Mouse (Mus musculus) heart, postnatal 4 days (tissue): ENCODE measurements around the gene Alg14. TPM values are rescaled to one million over a fixed set of nuclear protein-coding genes. Genes with fewer than 3 reads are reported as not detected.

Experiments used
- DNase-seq: peaks from one replicate; pipeline ENCODE4 v3.0.0; 2021
- total RNA-seq, 2 experiments: library from RNA; stranded (reverse); gene quantifications; 2 replicates each; pipeline ENCODE4 v1.2.3; 2021

The Alg14 gene
- total RNA-seq, 2 experiments from 2014 or later, result 21.9 to 24.7 TPM

DNA sequence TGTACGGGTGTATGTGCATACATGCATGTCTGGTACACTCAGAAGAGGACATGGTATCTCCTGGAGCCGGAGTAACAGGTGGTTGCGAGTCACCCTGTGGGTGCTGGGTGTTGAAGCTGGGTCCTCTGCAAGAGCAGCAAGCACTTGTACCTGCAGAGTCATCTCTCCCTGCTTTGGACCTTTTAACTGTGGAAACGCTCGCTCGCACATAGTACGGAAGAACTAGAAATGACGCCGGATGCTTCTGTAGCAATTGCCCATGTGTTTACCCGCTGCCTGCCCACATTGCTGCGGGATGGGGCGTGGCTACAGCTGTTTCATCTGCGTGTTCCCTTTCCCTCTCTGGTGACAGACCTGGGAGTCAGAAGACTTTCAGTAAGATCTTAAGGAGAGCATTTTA is 78.7 kb downstream of the Alg14 start:
- no peak for DNase-seq

GRCm38 (mm10) chr3:121370830-121371526 is 79.4 kb downstream of the Alg14 start:
- no peak for DNase-seq

GRCm38 (mm10) chr3:121371527-121372220 is 80.1 kb downstream of the Alg14 start:
- no peak for DNase-seq

DNA sequence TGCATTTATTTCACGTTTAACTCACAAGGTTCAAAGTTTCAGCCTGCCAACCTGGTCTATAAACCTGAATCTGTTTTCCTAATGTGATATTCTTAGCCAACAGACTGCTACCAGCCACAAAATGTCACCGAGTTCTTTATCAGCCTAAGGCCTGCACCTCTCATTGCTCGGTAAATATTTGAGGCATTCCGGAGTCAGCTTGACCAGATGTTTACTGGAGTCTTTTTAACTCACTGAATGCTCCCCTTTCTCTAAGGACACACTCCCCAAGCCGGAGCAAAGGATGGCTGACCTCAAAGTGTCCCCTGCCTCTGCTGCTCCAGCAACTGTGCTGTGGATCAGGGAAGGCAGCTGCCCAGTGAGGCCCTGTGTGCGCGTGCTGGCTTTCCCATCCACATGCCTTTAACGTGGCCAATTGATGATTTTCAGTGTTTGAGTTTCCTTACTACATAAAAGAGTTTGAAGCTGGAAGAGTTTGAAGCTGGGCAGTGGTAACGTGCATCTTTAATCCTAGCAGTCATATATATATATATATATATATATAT is 82.4 kb downstream of the Alg14 start:
- DNase-seq, result no peak

GRCm38 (mm10) chr3:121375541-121376129 is 84.1 kb downstream of the Alg14 start:
- no peak for DNase-seq

DNA sequence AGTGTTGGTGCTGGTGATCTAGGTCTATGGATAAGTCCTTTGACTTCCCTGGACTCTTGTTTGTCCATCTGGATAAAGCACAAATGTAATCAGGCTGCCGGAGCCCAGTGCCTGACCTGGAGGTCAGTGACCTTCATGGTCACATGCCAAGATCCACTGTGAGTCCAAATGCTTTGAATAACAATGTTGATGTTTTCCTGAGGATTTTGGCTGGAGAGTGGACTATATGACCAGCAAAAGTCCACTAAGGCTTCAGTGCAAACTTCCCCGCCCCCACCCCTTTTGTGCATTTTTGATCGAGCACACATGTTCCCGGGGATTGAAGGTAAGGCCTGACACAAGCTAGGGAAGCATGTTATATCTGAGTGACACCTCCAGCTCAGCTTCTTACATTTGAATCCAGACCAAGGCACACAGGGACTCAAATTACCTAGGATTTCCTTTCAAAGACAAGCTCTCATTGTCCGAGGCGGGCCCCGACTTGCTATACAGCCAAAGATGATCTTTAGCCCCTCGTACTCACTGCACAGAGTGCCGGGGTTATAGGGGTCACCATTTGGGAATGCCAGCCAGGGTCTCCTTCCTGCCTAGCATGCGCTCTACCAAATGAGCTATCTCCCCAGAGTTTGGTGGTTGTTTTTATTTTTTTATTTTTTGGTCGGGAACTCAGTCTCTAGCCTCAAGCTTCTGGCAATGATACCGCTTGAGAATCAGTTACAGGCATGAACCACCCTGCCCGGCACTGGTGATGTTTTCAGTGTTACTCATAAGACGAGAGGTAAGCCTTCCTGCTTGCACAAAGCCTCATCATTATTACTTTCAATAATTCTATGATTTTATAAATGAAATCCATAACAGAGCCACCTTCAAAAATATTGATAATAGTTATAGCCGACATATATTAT is 87.4 kb downstream of the Alg14 start:
- peak; percentile 29 for DNase-seq

DNA sequence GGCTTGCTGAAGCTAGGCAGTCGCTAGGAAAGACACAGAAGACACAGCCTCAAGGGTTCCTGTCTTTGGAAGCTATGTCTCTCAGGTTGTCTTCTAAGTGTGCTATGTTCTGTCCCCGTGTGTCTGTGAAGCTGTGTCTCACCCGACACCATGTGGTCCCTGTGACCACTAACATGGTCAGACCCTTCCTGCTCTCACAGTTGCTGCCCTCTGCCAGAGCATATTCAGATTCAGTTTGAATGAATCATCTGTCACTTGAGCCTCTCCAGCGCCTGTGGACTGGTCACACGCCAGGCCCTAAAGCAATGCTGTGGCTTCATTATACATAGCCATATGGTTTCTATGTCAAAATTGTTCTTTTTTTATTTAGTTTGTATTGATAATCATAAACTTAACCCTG is 88.1 kb downstream of the Alg14 start:
- no peak for DNase-seq

DNA sequence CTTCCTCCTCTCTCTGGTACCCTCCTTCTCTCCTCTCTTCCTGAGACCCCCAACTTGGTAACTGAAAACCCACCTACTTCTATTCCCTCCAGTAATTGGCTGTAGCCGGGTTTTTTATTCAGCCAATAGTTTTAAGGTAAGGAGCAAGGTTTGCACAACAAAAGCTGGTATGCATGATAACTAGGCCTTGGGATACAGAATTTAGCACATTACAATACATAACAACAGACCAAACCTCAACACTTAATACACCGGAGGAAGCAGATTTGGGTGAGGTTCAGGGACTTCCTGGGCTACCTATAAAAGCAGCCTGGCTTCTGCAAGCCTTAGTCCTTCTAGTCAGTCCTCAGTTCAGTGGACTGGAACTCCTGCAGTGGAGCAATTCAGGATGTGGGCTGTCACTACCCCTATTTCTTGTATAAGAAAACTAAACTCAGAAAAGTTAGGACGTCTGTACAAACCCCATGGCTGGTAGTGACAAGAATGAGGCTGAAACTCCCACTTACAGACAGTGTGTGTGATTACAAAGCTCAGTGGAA is 96.0 kb downstream of the Alg14 start:
- no peak for DNase-seq

DNA sequence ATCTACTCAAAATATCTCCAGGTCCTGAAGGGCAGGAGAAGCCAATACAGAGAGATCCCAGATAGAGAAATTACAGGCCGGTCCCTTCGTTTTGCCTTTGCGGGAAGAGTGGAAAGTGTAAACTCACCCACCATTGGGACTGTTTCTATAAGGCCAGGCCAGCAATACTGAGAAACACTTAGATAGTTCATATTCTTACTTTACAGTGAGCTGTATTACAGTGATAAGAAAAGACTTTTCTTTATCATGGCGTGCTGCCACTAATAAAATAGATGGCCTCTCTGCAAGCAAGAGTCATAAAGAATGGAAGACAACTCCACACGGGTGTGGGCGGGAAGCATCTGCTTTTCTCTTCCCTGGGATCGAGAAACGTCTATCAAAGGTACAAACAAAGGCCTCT is 97.8 kb downstream of the Alg14 start:
- DNase-seq, result no peak

DNA sequence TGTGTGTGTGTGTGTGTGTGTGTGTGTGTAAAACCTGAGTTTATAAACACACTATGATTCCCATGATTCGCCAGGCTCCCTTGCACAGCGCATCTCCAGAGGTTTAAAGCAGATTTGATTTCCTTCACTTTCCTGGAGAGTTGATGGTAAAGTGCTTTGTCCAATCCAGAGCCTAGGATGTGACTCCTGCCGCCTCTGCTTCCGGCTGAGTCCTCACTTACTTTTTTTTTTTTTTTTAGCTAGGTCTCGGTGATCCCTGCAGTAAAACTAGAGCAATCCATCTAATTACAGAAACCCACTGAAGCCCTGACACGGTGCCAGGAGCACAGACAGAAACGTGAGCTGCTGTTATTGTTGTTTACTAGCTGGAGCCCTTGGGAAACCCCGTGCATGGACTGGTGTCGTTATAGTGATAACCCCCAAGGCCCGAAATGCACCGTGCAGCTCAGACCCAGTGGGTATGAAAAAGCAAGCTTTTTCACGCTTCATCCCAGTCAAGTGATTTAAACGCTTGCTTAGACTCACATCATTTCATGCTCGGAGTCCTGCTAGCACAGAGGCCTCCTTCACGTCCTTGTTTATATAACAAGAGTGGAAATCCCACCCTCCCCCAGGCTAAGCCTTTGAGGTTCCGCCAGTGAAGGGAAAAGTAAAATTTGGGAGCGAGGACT is 98.4 kb downstream of the Alg14 start:
- peak; percentile 21 for DNase-seq

- DNase-seq, result peak; percentile 39
These were observed 99.2 kb downstream of the Alg14 start for GRCm38 (mm10) chr3:121390724-121391123.

GRCm38 (mm10) chr3:121395588-121396295 is 104.2 kb downstream of the Alg14 start:
- DNase-seq, result peak; percentile 75

GRCm38 (mm10) chr3:121396561-121396960 is 105.0 kb downstream of the Alg14 start:
- DNase-seq, result no peak

DNA sequence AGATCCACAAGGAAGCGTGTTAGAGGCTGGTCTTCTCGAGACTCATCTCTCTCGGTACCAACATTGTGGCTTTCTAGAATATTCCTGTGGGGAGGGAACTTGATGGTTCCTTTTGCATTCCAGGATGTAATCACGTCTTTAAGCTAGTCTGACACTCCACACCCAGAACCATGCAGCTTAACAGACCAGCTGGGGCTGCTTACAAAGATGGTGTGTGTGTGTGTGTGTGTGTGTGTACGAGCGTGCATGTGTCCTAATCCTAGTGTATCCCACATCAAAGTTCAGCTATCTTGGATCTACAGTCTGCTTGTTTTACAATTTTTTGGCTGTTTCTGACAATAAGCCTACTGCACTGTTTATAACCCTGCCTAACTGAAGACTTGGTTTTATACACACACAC is 105.4 kb downstream of the Alg14 start:
- DNase-seq, result no peak

- no peak for DNase-seq
These were observed 109.8 kb downstream of the Alg14 start for GRCm38 (mm10) chr3:121401384-121401783.

- no peak for DNase-seq
These were observed 110.5 kb downstream of the Alg14 start for GRCm38 (mm10) chr3:121402096-121402495.

DNA sequence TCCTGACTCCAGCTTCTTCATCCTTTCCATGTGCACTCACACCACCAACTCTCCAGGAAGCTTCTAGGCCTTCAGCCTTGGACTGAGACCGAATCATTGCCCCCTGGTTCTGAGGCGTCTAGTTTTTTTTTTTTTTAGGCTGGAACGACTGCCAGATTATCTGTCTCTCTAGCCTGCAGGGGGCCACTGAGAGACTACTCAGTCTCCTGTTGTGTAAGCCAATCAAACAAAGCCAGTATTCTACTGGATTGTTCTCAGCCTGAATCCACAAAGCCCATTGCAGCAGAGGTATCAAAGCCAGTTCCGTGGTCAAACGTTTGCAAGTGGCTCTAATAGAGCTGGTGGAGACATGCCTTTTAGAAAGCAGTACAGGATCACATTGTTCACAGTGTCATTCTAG is 111.9 kb downstream of the Alg14 start:
- DNase-seq, result no peak

GRCm38 (mm10) chr3:121405101-121405500 is 113.5 kb downstream of the Alg14 start:
- no peak for DNase-seq

DNA sequence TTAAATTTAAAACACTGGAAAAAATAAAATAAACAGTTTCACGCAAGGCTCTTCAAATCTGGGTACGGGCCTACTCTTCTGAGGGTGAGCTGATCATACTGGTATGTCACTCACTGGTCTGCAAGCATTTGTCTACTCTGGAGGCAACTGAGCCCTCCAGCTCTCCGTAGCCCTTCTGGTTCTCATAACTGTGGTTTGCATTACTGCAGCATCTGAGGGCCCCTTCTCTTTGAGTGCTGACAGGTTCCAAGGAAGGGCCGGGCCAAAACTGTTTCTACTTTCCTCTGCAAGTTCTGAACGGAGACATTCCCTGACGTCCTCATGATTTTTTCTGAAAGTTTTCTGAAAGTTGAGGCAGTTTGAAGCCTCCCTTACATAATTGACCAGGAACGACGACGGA is 115.8 kb downstream of the Alg14 start:
- no peak for DNase-seq

- no peak for DNase-seq
These were observed 116.8 kb downstream of the Alg14 start for GRCm38 (mm10) chr3:121408386-121408785.

DNA sequence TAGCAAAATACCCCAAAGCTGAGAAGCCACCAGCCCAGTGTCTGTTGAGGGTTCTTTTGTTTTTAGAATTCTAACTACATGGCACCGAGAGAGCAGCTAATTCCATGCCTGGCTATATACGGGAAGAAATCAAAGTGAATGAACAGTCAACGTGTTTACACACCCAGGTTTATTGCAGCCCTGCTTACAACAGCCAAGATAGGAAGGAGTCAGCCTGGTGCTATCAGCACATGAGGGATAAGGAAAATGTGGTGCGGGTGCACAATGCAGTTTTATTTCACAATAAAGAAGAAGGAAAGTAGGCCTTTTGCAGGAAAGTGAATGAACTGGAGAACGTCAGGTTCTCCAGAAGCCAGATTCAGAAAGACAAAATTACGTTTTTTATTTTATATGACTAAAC is 119.9 kb downstream of the Alg14 start:
- no peak for DNase-seq
